Mouse (Mus musculus): ENCODE data around the gene Cpz. TPM values are rescaled to one million over a fixed set of nuclear protein-coding genes. Genes with fewer than 3 reads are reported as not detected.

Cpz gene
- polyA plus RNA-seq, 2 experiments, result 7.8 to 9.9 TPM

GRCm38 (mm10) chr5:35552838-35553539, 27.5 kb upstream of the Cpz start:
- H3K4me3 ChIP-seq (replicated peaks; ENCODE audit: low read length), result no peak overlapping the region
- TF ChIP-seq POLR2A (IDR thresholded peaks at IDR 0.05; ENCODE audit: borderline replicate concordance, extremely low read depth, insufficient read depth, insufficient read length), result no peak
- H3K9ac ChIP-seq (ENCODE audit: low read depth, low read length, severe bottlenecking), result no peak overlapping the region
- H3K9me3 ChIP-seq (ENCODE audit: control insufficient read depth, low read length), result no peaks in the 10 kb centered on the region
- ATAC-seq (ENCODE audit: low FRiP score, low read depth) (no peak), DNase-seq (ENCODE audit: low spot score) (no peak)
- H3K4me1 ChIP-seq (ENCODE audit: control insufficient read depth, insufficient read depth, low read length), result 0 out of 2 replicates have a peak, but pooled peaks cover 9% of the 10 kb centered on the region
- H3K4me2 ChIP-seq (replicated peaks; ENCODE audit: low read depth, low read length, severe bottlenecking), result no peak overlapping the region
- no peak overlapping the region for H3K27ac ChIP-seq (replicated peaks; ENCODE audit: low read depth, low read length)
- 78% methylated on average over 4 of the region's 4 CpGs for WGBS
- H3K27me3 ChIP-seq (ENCODE audit: control insufficient read depth, insufficient read depth, low read length), result no peaks in the 10 kb centered on the region
- peaks cover 24% of the 10 kb centered on the region for H3K36me3 ChIP-seq (ENCODE audit: control insufficient read depth, insufficient read depth, low read length)

DNA sequence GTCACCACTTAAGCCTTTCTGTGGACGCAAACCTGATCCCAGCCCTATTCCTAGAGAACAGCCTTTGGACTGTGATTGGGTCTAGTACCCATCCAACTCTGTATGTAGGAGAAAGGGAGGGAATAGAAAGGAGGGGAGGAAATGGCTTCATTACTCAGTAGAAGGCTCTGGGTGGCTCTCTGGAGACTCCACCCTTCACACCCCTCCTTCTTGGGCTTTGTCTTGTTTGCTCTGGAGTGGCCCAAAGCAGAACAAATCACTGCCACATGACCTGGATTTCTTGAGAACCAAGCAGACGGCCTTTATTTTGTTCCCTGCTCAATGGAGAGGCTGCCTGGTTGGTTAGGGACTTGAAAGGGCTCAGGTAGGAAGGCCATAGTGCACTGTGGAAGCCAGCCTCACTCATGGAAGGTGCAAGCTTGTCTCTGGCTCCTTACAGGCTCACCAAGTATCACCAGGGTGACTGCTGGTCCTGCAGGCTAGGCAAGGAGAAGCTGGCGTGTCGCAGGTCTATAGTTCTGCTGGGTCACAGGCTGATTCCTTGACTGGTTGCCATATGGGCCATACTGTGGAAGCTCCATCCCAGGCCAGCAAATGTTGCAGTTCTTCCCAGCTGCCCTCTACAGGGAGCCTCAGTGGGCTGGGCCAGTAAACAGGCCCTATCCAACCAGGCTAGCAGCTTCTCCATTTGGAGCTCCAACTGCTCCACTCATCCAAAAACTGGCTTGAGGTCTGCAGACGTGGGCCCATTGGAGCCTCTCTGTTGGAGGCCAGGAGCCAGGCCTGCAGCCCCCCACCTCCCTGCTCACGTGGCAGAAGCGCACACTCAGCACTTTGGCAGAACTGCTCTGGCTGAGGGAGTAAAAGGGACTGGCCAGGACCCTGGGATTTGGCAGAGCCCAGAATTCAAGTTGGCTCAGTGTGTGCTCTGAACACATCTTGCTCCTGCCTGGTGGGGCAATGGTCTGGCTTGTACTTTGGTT, 26.6 kb upstream of the Cpz start:
- no peak for TF ChIP-seq POLR2A (IDR thresholded peaks at IDR 0.05; ENCODE audit: borderline replicate concordance, extremely low read depth, insufficient read depth, insufficient read length)
- H3K4me2 ChIP-seq (replicated peaks; ENCODE audit: low read depth, low read length, severe bottlenecking), result no peak overlapping the region
- H3K4me1 ChIP-seq (ENCODE audit: control insufficient read depth, insufficient read depth, low read length), result 0 out of 2 replicates have a peak, but pooled peaks cover 9% of the 10 kb centered on the region
- no peaks in the 10 kb centered on the region for H3K9me3 ChIP-seq (ENCODE audit: control insufficient read depth, low read length)
- H3K27me3 ChIP-seq (ENCODE audit: control insufficient read depth, insufficient read depth, low read length), result no peaks in the 10 kb centered on the region
- no peak overlapping the region for H3K27ac ChIP-seq (replicated peaks; ENCODE audit: low read depth, low read length)
- DNase-seq (ENCODE audit: low spot score) (peak; percentile 15), ATAC-seq (ENCODE audit: low FRiP score, low read depth) (peak; percentile 71)
- H3K36me3 ChIP-seq (ENCODE audit: control insufficient read depth, insufficient read depth, low read length), result peaks cover 15% of the 10 kb centered on the region
- no peak overlapping the region for H3K4me3 ChIP-seq (replicated peaks; ENCODE audit: low read length)
- WGBS, result 38% methylated on average over 7 of the region's 7 CpGs
- H3K9ac ChIP-seq (ENCODE audit: low read depth, low read length, severe bottlenecking), result no peak overlapping the region

DNA sequence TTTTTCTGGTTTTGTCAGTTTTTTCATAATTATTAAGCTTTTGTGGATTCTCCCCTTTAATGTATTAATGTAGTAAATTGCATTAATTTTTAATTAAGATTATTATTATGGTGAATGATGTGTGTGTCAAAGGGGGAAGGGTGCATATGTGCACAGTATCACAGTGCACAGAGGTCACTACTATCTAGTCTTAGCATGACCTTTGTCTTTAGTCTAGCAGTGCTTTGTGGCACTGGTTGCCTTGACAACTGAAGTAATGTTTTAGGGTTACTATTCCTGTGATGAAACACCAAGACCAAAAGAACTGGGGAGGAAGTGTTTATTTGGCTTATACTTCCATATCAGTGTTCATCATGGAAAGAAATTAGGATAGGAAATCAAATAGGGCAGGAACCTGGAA, 20.6 kb upstream of the Cpz start:
- no peak overlapping the region for H3K9ac ChIP-seq (ENCODE audit: low read depth, low read length, severe bottlenecking)
- 0 out of 2 replicates have a peak, but pooled peaks cover 3% of the 10 kb centered on the region for H3K4me1 ChIP-seq (ENCODE audit: control insufficient read depth, insufficient read depth, low read length)
- H3K36me3 ChIP-seq (ENCODE audit: control insufficient read depth, insufficient read depth, low read length), result no peaks in the 10 kb centered on the region
- no peak overlapping the region for H3K4me2 ChIP-seq (replicated peaks; ENCODE audit: low read depth, low read length, severe bottlenecking)
- DNase-seq (ENCODE audit: low spot score), result no peak
- no peak overlapping the region for H3K4me3 ChIP-seq (replicated peaks; ENCODE audit: low read length)
- H3K9me3 ChIP-seq (ENCODE audit: control insufficient read depth, low read length), result no peaks in the 10 kb centered on the region
- no peak for ATAC-seq (ENCODE audit: low FRiP score, low read depth)
- no peak overlapping the region for H3K27ac ChIP-seq (replicated peaks; ENCODE audit: low read depth, low read length)
- TF ChIP-seq POLR2A (IDR thresholded peaks at IDR 0.05; ENCODE audit: borderline replicate concordance, extremely low read depth, insufficient read depth, insufficient read length), result no peak
- no peaks in the 10 kb centered on the region for H3K27me3 ChIP-seq (ENCODE audit: control insufficient read depth, insufficient read depth, low read length)

DNA sequence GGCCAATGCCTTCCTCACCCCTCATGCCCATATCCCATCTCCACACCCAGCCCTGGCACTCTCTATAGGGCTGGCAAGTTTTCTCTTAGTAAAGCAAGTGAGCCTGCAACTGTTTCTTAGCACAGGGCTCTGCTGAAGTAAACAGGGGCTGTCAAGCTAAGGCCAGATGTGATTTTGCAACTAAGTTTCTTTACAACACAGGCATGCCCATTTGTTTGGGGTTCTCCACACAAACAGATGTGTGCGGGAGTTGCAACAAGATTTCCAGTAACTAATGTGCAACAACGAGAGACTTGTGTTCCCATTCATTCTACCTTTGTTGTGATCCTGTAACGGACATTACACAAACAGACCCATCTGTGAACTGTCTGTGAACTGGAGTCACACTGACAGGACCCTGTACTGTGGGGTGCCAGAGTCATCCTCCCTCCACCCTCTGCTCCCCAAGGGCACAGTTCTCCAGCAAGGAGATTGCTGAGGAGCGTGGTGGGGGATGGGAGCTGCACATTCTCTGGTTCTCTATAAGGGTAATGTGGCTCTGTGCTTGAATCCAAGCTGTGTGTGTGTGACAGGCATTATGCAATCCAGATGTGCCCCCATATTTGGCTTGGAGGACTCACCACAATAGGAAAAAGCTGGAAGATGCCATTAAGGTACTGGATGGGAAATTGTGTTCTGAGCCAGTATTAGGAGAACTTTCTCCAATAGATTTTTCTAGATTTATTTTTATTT, 15.7 kb upstream of the Cpz start:
- WGBS, result 46% methylated on average over 4 of the region's 4 CpGs
- no peak overlapping the region for H3K4me3 ChIP-seq (replicated peaks; ENCODE audit: low read length)

More for the DNA sequence above, 15.7 kb upstream of the Cpz start:
- Histone ChIP-seq H3K27ac (replicated peaks; ENCODE audit: low read depth, low read length) (no peak overlapping the region; the same call in 1 of the 2 replicates), H3K9ac (ENCODE audit: low read depth, low read length, severe bottlenecking) (0 out of 2 replicates have a peak overlapping the region, but pooled peaks have one; percentile 12), H3K4me1 (ENCODE audit: control insufficient read depth, insufficient read depth, low read length) (0 out of 2 replicates have a peak, but pooled peaks cover 3% of the 10 kb centered on the region), H3K9me3 (ENCODE audit: control insufficient read depth, low read length) (no peaks in the 10 kb centered on the region), H3K36me3 (ENCODE audit: control insufficient read depth, insufficient read depth, low read length) (no peaks in the 10 kb centered on the region), H3K27me3 (ENCODE audit: control insufficient read depth, insufficient read depth, low read length) (no peaks in the 10 kb centered on the region), H3K4me2 (replicated peaks; ENCODE audit: low read depth, low read length, severe bottlenecking) (no peak overlapping the region)
- DNase-seq (ENCODE audit: low spot score), result no peak
- no peak for TF ChIP-seq POLR2A (IDR thresholded peaks at IDR 0.05; ENCODE audit: borderline replicate concordance, extremely low read depth, insufficient read depth, insufficient read length)
- ATAC-seq (ENCODE audit: low FRiP score, low read depth), result no peak
